Comparison of ENCODE assay signal across 22 mouse cellular contexts in genomic region chrX:99555976-99556781, GRCm38 (mm10).
DNase-seq lines count a peak whose midpoint lies in the region; ATAC-seq lines count a peak whose summit lies in the region.
"Had no signal": no experiment of that assay in that cellular context is flagged by ENCODE, and none has a peak within 500 bp of the region (broad histone marks: within the 10 kb centered on the region; RNA-seq: fewer than 3 reads in every experiment).

No protein-coding gene starts in this region.

- H3K4me3 ChIP-seq in hindbrain, embryonic 11.5 days (ENCODE audit: low read depth, low read length) = no peak overlapping the region
- no peak overlapping the region for H3K4me3 ChIP-seq in hindbrain, embryonic 14.5 days (replicated peaks; ENCODE audit: low read length)
- H3K4me3 ChIP-seq in hindbrain, embryonic 16.5 days (ENCODE audit: low read length) = no peak overlapping the region
- H3K4me3 ChIP-seq in neural tube, embryonic 12.5 days = no peak overlapping the region
- H3K4me3 ChIP-seq: embryonic facial prominence, embryonic 15.5 days; heart, adult 2 months; heart, embryonic 15.5 days; liver, embryonic 12.5 days; lung, embryonic 15.5 days; megakaryocyte, embryonic 14.5 days had no signal

- peak; percentile 55; the same call in 1 of the 2 replicates for ATAC-seq in hindbrain, embryonic 11.5 days (ENCODE audit: low FRiP score)
- ATAC-seq in hindbrain, embryonic 14.5 days (ENCODE audit: low FRiP score) = no peak
- peak; percentile 51; the same call in 1 of the 2 replicates for ATAC-seq in hindbrain, embryonic 16.5 days
- ATAC-seq in neural tube, embryonic 12.5 days (ENCODE audit: low FRiP score, low read depth) = 0 out of 2 replicates have a peak, but pooled peaks have one; percentile 31
- ATAC-seq: liver, embryonic 12.5 days had no signal

- H3K36me3 ChIP-seq in hindbrain, embryonic 11.5 days (ENCODE audit: control insufficient read depth, insufficient read depth, low read length) = no peaks in the 10 kb centered on the region
- H3K36me3 ChIP-seq in hindbrain, embryonic 14.5 days (replicated peaks; ENCODE audit: control insufficient read depth, insufficient read depth) = no peaks in the 10 kb centered on the region
- no peaks in the 10 kb centered on the region for H3K36me3 ChIP-seq in hindbrain, embryonic 16.5 days (ENCODE audit: control insufficient read depth, insufficient read depth, low read length)
- no peaks in the 10 kb centered on the region for H3K36me3 ChIP-seq in neural tube, embryonic 12.5 days
- H3K36me3 ChIP-seq: embryonic facial prominence, embryonic 15.5 days; heart, embryonic 15.5 days; liver, embryonic 12.5 days; lung, embryonic 15.5 days had no signal

- peak overlapping the region; percentile 30; the same call in 1 of the 2 replicates for H3K27ac ChIP-seq in hindbrain, embryonic 11.5 days (ENCODE audit: low read depth, low read length)
- H3K27ac ChIP-seq in hindbrain, embryonic 14.5 days = no peak overlapping the region
- H3K27ac ChIP-seq in hindbrain, embryonic 16.5 days (ENCODE audit: low read depth, low read length) = no peak overlapping the region
- H3K27ac ChIP-seq in neural tube, embryonic 12.5 days = no peak overlapping the region
- H3K27ac ChIP-seq: embryonic facial prominence, embryonic 15.5 days; heart, adult 2 months; heart, embryonic 15.5 days; liver, embryonic 12.5 days; lung, embryonic 15.5 days had no signal

- peaks cover 32% of the 10 kb centered on the region for H3K27me3 ChIP-seq in hindbrain, embryonic 11.5 days (ENCODE audit: control insufficient read depth, insufficient read depth, low read length)
- peaks cover 63% of the 10 kb centered on the region for H3K27me3 ChIP-seq in hindbrain, embryonic 14.5 days (ENCODE audit: control insufficient read depth, insufficient read depth, low read length)
- H3K27me3 ChIP-seq in hindbrain, embryonic 16.5 days (replicated peaks; ENCODE audit: control insufficient read depth, insufficient read depth, low read length) = peaks cover 18% of the 10 kb centered on the region
- peaks cover 39% of the 10 kb centered on the region for H3K27me3 ChIP-seq in neural tube, embryonic 12.5 days (replicated peaks)

- no peak overlapping the region for H3K9ac ChIP-seq in hindbrain, embryonic 11.5 days (ENCODE audit: low read depth, low read length)
- no peak overlapping the region for H3K9ac ChIP-seq in hindbrain, embryonic 14.5 days
- no peak overlapping the region for H3K9ac ChIP-seq in hindbrain, embryonic 16.5 days (ENCODE audit: low read depth, low read length)
- no peak overlapping the region for H3K9ac ChIP-seq in neural tube, embryonic 12.5 days
- H3K9ac ChIP-seq: embryonic facial prominence, embryonic 15.5 days; heart, embryonic 15.5 days; liver, embryonic 12.5 days; lung, embryonic 15.5 days had no signal

- WGBS in hindbrain, embryonic 11.5 days = 32% methylated on average over 13 of the region's 13 CpGs
- WGBS in hindbrain, embryonic 14.5 days = 36% methylated on average over 13 of the region's 13 CpGs
- 39% methylated on average over 13 of the region's 13 CpGs for WGBS in hindbrain, embryonic 16.5 days
- WGBS in neural tube, embryonic 12.5 days = 35% methylated on average over 13 of the region's 13 CpGs

- no peaks in the 10 kb centered on the region for H3K4me1 ChIP-seq in hindbrain, embryonic 11.5 days (replicated peaks; ENCODE audit: control insufficient read depth, insufficient read depth, low read length)
- peaks cover 6% of the 10 kb centered on the region; the same call in 1 of the 2 replicates for H3K4me1 ChIP-seq in hindbrain, embryonic 14.5 days (replicated peaks; ENCODE audit: control insufficient read depth, insufficient read depth, low read length)
- no peaks in the 10 kb centered on the region; the same call in 1 of the 2 replicates for H3K4me1 ChIP-seq in hindbrain, embryonic 16.5 days (ENCODE audit: control insufficient read depth, insufficient read depth, low read depth, low read length)
- peaks cover 5% of the 10 kb centered on the region; the same call in 1 of the 2 replicates for H3K4me1 ChIP-seq in neural tube, embryonic 12.5 days
- H3K4me1 ChIP-seq: heart, embryonic 15.5 days had no signal

- H3K9me3 ChIP-seq in hindbrain, embryonic 11.5 days (ENCODE audit: control insufficient read depth, low read length) = no peaks in the 10 kb centered on the region
- H3K9me3 ChIP-seq in hindbrain, embryonic 14.5 days (ENCODE audit: control insufficient read depth, low read length) = no peaks in the 10 kb centered on the region
- H3K9me3 ChIP-seq in hindbrain, embryonic 16.5 days (ENCODE audit: control insufficient read depth, low read length) = no peaks in the 10 kb centered on the region
- no peaks in the 10 kb centered on the region for H3K9me3 ChIP-seq in neural tube, embryonic 12.5 days
- H3K9me3 ChIP-seq: embryonic facial prominence, embryonic 15.5 days; heart, embryonic 15.5 days; liver, embryonic 12.5 days; lung, embryonic 15.5 days; megakaryocyte, embryonic 14.5 days had no signal

- DNase-seq in hindbrain, embryonic 11.5 days (ENCODE audit: low spot score) = no peak
- DNase-seq in hindbrain, embryonic 14.5 days (ENCODE audit: low spot score) = no peak
- DNase-seq in adipocyte (ENCODE audit: low spot score) = peak; percentile 11
- no peak for DNase-seq in spleen, postnatal 14 days (ENCODE audit: low spot score in 2 of 2)
- DNase-seq in kidney, adult 9 months = no peak
- no peak for DNase-seq in cerebellum, postnatal 10 days
- DNase-seq: cerebellum, postnatal 14 days; embryo, embryonic 11 days; gastrocnemius, postnatal 14 days; heart, adult 2 months; kidney, adult 11 months; kidney, postnatal 25 days; layer of hippocampus, adult 9-11 months; right cerebral cortex, adult 18-20 months; thymus, adult 18-20 months had no signal

- H3K4me2 ChIP-seq in hindbrain, embryonic 11.5 days (replicated peaks; ENCODE audit: low read depth, low read length) = no peak overlapping the region
- H3K4me2 ChIP-seq in hindbrain, embryonic 14.5 days (replicated peaks) = no peak overlapping the region
- H3K4me2 ChIP-seq in hindbrain, embryonic 16.5 days (ENCODE audit: low read length) = no peak overlapping the region
- H3K4me2 ChIP-seq in neural tube, embryonic 12.5 days (replicated peaks) = no peak overlapping the region
- H3K4me2 ChIP-seq: embryonic facial prominence, embryonic 15.5 days; heart, embryonic 15.5 days; liver, embryonic 12.5 days; lung, embryonic 15.5 days had no signal
